Mouse (Mus musculus): ENCODE measurements at regions not wholly inside any gene's neighbourhood (a gene's known extent, or its start where the extent isn't known, plus 50 kb on each side); places are given as distances from the start of the nearest gene placed in this dataset.

- DNase-seq (ENCODE audit: low read depth, low spot score) = no peak
Measured at GRCm38 (mm10) chr3:56427201-56427600, 243.7 kb upstream of the Nbea start.

GRCm38 (mm10) chr3:56397851-56398496 lies 214.5 kb upstream of the Nbea start:
- DNase-seq (ENCODE audit: low read depth, low spot score) = no peak

DNA sequence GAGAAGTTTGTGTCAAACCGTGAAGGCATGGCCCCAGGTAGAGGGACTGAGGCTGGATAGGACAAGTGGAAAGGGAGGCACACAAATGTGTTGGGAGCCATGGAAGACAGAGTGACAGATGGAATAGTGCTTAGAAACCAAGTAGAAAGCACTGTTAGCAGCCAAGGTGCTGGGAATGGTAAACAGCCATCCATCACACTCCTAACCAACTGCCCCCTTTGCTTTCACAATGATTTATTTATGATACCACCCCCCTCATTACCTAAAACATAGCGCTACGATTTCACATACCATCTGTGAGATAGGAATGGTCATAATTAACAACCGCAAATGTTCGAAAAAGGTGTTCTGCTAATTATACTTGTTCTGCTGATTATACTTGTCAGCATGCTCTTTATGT lies 209.6 kb upstream of the Nbea start:
- DNase-seq (ENCODE audit: low read depth, low spot score) = no peak

- no peak for DNase-seq (ENCODE audit: low read depth, low spot score)
Measured at GRCm38 (mm10) chr3:56380316-56380715, 196.8 kb upstream of the Nbea start.

DNA sequence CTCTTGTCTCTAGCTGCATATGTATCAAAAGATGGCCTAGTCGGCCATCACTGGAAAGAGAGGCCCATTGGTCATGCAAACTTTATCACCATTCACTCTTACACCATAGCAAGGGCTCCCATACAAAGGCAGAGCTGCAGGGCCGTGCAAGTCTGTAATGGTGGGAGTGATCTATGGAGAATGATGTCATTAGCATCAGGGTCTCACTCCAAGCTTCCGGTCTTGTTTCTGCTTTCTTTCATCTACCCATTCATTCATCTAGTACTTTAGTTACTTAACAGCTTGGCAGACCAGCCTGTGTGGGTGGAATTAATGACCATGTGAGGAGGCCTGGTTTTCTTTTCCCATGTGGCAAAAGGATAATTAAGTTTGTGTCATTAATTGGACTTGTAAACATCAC lies 196.0 kb upstream of the Nbea start:
- DNase-seq (ENCODE audit: low read depth, low spot score) = no peak

GRCm38 (mm10) chr3:56362543-56362942 lies 179.0 kb upstream of the Nbea start:
- DNase-seq (ENCODE audit: low read depth, low spot score) = no peak

GRCm38 (mm10) chr3:56357035-56357701 lies 173.7 kb upstream of the Nbea start:
- DNase-seq (ENCODE audit: low read depth, low spot score) = no peak

GRCm38 (mm10) chr3:56356163-56356882 lies 172.8 kb upstream of the Nbea start:
- no peak for DNase-seq (ENCODE audit: low read depth, low spot score)
